Mouse (Mus musculus) lung, postnatal 14 days (tissue): ENCODE data around the gene Vmp1.

Source experiments
- DNase-seq: peaks from one replicate; pipeline ENCODE4 v3.0.0; 2021

Vmp1 gene

DNA sequence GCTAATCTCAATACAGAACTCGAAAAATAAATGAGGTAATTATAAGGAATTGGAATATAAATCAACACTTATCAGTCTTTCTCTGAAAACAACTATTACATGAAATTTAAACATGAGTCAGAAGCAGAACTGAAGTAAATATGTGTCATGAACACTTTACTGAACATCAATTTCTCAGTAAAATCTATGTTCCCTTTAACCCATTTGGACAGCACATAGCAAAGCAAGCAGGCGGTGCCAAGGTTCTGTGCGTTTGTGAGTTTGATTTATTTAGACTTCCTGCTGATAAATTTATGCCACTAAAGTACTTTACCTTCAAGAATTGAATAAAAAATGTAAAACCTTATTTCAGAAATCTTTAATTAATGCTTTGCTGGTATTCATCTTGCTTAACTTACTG lies 54.2 kb downstream of the Vmp1 start:
- no peak for DNase-seq

- no peak for DNase-seq
Observed at GRCm38 (mm10) chr11:86628448-86628847, 55.2 kb downstream of the Vmp1 start.

DNA sequence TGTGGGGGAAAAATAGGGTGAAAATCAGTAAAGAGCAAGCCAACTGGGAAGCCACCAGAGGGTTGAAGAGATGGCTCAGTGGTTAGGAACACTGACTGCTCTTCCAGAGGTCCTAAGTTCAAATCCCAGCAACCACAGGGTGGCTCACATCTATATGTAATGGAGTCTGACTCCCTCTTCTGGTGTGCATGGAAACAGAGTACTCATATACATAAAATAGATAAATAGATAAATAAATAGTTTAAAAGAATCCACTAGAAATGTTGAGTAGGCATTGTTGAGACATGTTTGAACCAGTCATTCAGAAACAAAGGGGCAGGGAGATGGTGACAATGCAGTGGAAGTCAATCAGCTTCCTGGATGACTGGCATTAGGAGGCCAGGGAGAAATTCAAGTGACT lies 56.0 kb downstream of the Vmp1 start:
- no peak for DNase-seq

DNA sequence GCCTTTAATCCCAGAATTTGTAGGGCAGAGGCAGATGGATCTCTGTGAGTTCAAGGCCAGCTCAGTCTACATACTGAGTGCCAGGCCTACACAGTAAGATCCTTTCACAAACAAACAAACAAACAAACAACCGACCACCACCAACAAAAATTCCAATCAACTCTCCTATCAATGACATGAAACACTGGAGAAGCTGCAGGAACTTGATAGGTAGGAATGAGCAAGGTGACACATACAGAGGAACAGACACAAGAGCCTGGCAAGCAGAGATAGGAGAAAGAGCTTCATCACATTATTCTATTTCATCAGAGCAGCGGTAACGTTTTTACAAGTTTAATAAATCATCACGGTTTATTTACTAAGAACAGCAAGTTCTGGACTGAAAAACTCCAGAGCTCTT lies 56.9 kb downstream of the Vmp1 start:
- DNase-seq: no peak

- peak; percentile 40 for DNase-seq
Observed at GRCm38 (mm10) chr11:86624237-86624941, 59.2 kb downstream of the Vmp1 start.

GRCm38 (mm10) chr11:86623402-86624010 lies 60.1 kb downstream of the Vmp1 start:
- no peak for DNase-seq

DNA sequence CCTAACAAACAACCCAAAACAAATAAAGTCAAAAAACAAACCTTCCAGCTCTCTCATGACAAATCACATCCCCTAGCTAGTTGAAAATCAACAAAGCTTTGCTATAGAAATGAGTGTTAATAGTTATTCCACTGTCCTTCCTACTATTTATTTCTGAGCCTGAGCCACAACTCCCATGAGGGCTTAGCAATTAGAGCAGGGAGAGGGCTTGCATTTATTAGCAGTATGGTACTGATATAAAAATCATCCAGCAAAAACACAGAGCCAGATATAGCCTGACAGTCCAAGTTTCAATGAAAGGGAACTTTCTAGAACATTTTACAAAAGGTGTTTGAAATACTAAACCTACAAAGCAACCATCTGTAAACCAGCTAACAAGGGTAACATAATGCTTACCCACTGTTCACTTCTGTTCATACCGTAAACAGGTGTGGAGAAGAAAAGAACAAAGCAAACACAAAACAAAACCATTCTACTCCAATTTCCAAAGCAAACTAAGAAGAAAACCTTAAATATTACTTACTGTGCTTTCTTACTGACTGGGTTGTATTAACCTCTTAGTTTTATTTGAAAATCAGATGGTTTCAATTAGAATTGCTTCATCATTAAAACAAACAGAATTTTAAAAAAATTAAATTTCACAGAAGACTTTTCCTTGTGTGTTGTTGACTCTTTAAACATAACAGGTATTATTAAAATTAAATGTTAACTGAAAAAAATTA lies 61.3 kb downstream of the Vmp1 start:
- no peak for DNase-seq

GRCm38 (mm10) chr11:86621139-86621538 lies 62.5 kb downstream of the Vmp1 start:
- DNase-seq: no peak

GRCm38 (mm10) chr11:86618548-86619335 lies 64.9 kb downstream of the Vmp1 start:
- no peak for DNase-seq

- no peak for DNase-seq
Observed at GRCm38 (mm10) chr11:86614607-86615006, 69.0 kb downstream of the Vmp1 start.

DNA sequence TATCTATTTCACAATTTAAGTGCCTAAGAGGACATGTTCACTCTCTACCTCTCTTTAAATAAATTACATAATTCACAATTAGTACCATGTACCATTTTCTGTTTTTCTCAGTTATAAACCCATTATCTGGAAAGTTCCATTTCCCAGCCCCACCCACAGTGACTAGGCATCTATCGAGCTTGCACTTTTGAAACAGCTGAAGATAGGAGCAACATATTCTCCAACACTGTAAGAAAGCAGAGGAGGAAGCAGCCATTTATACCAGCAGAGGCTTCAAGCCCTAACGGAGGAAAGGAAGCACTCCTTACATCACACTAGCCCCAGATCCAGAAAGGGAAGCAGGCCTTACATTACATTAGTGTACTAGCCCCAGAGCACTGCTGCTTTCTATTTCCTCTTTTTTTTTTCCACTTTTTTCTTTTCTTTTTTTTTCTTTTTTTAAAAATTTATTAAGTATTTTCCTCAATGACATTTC lies 69.5 kb downstream of the Vmp1 start:
- DNase-seq: no peak

DNA sequence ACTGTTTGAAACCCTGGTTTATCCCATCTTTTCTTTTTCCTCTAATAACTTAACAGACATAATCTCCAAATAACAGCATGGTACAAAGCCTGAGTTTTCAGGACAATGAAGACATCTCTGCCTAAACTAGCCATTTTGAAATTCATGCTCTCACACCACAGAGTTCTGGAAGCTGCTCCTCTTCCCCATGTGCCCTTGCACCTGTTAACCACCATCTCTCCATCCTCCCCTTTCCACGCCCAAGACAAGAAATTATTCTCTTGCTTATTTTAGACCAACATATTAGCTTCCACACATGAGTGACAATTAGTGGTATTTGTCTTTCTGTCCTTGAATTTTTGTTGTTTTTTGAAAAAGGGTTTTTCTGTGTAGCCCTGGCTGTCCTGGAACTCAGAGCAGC lies 71.6 kb downstream of the Vmp1 start:
- no peak for DNase-seq

DNA sequence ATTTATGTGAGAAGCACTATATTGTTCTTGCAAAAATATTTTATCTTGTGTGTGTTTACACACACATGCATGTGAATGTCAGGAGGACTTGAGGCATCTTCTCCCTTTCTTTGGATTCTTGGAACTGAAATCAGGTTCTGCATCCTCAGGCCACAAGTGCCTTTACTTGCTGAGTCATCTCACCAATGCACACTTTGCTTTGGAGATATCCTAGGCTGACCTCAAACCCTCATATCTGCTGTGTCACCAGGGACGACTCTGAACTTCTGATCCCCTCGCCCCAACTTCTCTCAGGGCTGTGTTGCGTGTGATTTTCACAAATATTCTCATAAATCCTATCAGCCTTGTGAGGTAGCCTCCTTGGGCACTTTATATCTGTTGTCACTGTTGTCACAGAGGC lies 73.4 kb downstream of the Vmp1 start:
- no peak for DNase-seq

DNA sequence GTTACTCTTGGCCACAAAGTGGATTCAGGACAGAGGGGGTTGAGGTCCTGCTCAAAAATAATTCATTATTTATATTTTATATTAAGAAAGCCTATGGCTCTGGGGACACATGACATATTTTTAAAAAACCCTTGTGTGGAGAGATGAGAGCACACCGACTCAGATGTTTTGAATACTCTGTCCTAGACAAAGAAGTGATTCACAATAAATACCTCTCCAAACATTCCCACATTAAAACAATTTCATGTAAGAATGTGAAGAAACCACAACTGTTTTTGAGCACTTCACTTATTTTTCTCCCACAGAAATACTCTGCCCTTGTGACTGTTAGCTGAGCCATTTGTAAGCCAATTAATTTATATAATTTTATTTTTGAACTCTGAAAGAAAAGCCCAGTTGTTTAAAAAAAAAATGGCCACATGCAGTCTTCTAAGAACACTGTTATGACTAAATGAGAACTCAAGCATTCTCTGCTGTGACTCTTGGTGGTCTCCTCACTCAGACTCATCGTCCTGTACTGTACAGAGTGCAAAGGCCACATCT lies 75.8 kb downstream of the Vmp1 start:
- DNase-seq: no peak

DNA sequence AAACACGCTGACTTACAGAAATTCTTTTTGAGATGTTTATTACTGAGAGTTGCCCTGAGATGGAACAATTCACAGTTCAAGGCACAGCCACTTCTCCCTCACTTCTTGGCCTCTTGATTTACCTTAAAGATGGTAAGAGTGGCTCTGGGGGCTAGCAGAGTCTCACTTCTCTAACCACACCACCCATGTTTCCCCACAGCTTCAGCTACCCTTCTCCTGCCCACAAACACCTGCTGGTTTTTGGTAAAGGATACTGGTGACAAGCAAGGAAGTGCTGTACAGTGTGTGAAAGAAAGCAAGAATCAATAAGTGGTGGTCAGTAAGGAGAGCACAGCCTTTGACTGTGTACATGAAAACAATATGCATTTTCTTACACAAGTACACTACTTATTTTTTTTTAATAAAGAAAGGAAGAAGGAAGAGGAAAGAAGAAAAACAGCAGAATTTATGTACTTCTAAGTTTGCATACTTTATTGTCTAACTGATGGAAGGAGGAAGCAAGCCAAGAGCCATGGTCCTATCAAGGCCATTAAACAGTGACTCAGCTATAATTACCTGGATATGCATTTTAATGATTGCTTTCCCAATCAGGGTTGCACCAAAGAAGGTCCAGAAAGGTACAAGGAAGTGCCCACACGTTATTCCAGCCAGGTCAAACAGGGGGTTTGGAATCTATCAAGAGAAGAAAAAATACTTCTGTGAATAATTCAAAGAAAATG lies 76.9 kb downstream of the Vmp1 start:
- no peak for DNase-seq

GRCm38 (mm10) chr11:86604732-86605520 lies 78.7 kb downstream of the Vmp1 start:
- no peak for DNase-seq

GRCm38 (mm10) chr11:86604289-86604688 lies 79.3 kb downstream of the Vmp1 start:
- DNase-seq: no peak

GRCm38 (mm10) chr11:86603719-86604118 lies 79.9 kb downstream of the Vmp1 start:
- no peak for DNase-seq

DNA sequence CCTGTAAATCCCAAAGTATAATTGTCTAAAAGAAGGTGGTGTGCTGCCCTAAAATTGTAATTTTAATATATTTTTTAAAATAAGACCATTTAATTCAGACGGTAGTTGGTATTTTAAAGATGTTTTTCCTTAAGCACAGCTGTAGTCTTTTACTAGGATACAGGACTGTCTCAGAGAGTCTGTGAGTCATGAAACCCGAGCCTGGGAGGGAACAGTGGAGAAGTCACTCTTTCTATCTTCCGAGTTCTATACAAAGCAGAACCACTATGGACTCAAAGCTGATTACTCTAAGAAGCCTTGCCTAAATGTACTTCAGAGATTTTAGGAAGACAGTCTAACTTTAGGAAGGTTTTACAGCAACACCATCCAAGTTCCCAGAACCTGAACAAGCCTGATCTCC lies 81.5 kb downstream of the Vmp1 start:
- DNase-seq: no peak

DNA sequence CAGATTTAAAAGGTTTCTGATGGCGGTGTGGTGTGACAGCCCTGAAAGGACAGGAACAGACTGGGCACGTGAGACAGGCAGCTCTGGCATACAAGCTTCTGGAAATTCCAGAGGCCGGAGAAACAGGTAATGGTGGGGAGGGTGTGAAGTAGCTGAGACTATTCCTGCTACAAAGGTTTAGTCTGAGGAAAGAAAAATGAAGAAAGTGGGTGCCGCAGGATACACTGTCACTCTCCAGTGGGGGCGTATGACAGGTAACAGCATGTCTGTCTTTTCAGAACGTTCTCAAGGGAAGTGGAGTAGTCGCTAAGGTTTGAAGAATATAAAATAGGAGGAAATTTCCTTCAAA lies 83.5 kb downstream of the Vmp1 start:
- DNase-seq: no peak

- no peak for DNase-seq
Observed at GRCm38 (mm10) chr11:86599378-86600208, 84.0 kb downstream of the Vmp1 start.
